Mouse (Mus musculus) ovary, adult 18-20 months (tissue): ENCODE measurements around the gene Btbd35f5.
"Not testable (repeated sequence)": the region's sequence is repeated elsewhere in the genome, so short reads cannot be mapped to it uniquely, and the experiment has no call there.

Experiments used
- DNase-seq: peaks from one replicate; pipeline ENCODE4 v3.0.0; 2022; ENCODE audit warnings: low spot score, mixed read lengths

The Btbd35f5 gene

DNA sequence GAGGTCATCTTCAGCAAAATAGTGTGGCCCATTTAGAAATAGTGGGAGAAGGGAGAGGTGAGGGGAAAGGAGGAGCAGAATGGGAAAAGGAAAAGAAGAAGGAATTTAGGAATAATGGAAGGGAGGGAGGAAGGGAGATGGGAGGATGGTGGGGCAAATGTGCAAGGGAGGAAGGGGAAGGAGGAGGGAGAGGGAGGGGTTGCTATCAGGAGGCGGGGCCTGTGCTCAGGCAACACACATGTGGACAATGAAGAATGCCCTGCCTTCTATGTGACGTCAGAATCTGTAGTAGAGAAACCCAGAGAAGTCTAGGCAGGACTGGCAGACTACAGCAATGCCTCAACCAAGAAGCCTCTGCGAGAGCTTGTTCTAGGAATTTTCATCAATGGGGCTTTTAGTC is at the start of gene Btbd35f5:
Gene Btbd35f5, plus strand, starts transcription at position 301 of the 400 bp plus-strand sequence.
- not testable (repeated sequence) for DNase-seq

DNA sequence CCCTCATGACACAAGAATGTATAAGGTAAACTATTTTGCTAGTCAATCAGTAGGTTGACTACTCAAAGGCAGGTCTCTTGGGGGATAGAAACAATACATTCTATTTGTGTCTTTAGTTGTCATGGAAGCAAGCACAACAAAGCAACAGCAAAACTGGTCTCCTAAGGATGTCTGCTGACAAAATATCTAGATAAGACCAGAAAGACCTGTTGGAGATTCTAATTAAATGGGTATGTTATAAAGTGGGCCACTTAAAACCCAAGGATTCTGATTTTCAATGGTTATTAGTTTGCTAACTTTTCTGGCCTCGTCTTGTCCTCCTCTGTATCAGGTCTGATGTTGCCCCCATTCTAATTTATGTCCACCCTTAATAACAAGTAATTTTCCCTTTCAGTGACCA is 32.2 kb upstream of the Btbd35f5 start, which contains the start of gene Gm21789:
Gene Gm21789, plus strand, starts transcription at position 301 of the 400 bp plus-strand sequence.
- DNase-seq = not testable (repeated sequence)
